Mouse (Mus musculus) small intestine, adult 10 weeks (tissue): ENCODE results near the gene Gtf2a2. TPM values are rescaled to one million over a fixed set of nuclear protein-coding genes. Genes with fewer than 3 reads are reported as not detected.

Experiments used
- polyA plus RNA-seq: library from polyadenylated mRNA; stranded (reverse); fragments of 350-450 nt; fragmentation: Illumina TruSeq; extraction: RNeasy Lipid Tissue Mini Kit (QIAGEN cat#74804); gene quantifications from one replicate; pipeline ENCODE4 v1.2.3, GENCODE M21; 2014; ENCODE audit warnings: low replicate concordance

Gene Gtf2a2
- polyA plus RNA-seq, result 356 TPM

DNA sequence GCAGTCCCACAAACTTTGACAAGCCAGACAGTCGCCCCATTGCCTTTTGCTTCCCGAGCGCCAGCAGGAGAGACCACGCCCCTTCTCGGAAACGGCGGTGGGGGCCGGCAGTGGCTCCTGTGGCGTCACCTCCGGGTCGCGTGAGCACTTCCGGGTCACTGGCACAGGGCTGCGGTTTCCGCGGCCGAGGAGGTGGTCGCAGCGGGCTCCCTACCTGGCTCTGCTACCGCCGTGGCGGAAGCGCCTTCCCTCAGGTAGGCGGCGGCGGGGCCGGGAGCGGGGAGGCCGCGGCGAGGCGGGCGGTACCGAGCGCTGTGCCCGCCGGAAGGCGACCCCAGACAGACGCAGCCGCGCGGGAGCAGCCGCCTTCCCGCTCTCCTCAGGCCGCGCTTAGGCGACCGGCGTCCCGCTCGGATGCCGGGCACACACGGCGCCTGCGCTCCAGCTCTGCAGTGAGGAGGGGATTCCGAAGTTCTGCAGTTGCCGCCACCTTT lies at the start of gene Gtf2a2:
Gene Gtf2a2 (plus strand): TSS at position 143 of the 494 bp plus-strand sequence.

DNA sequence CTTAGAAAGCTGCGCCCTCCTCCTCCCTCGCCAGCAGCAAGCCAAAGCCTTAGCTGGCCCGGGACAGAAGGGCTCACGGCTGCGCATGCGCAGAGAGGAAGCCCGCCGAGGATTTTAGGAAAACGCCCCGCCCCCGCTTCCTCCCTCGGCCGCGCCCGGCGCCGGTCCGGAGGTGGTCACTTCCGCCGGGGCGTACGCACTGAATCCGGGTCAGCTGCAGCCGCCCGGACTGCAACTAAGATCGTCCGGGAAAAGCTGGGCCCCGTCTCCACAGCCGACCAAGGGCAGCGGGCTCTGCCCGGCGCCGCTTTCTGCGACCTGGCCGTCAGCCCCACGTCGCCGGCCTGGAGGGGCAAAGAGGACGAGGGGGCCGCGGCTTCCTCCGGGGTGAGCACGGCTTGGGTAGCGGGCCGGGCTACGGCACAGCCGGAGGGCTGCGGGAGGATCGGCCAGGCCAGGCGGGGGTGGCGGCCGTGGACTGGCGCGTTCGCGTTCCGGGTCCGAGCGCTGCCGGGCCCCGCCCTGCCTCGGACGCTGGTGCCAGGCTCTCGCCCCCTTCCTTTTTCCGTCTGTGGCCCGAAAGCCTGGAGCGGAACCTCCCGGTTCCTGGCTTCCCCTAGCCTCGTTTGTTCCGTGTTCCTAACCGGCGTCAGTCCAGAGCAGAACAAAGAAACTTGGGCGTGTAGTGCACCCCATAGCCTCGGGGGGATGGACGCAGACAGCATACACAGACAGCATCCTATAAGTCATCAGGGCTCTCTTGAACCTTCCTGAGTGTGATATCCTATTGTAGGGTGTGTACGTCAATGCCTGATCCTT lies 22.8 kb upstream of the Gtf2a2 start, which contains the start of gene Bnip2:
Gene Bnip2 (plus strand): TSS at position 164 of the 819 bp plus-strand sequence.

DNA sequence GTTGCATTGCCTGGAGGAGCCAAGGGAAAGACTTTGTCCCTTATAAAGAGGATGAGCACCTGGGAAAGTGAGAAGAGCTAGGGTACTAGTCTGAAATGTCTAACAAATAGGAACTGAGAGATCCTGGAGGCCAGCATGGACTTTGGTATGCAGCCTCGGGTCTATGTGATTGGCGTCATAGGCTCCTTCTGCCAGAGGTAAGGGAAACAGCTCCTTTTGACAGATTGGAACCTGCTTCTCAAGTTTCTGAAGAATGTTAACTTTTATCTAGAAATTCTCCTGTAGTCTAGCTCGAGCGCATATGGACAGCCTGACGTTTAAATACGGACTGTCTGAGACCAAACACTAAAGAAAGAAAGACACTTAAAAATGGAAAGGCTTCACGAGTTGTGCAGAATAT lies 25.6 kb downstream of the Gtf2a2 start, which contains the start of gene Gcnt3:
Gene Gcnt3 (minus strand): TSS at position 101 of the 400 bp plus-strand sequence.

Other genes with a start within 250 kb of the Gtf2a2 start
- 67.1 TPM for gene Bnip2, start 23.1 kb upstream of the Gtf2a2 start, polyA plus RNA-seq
- 14.4 TPM for gene Gcnt3, start 25.5 kb downstream of the Gtf2a2 start, polyA plus RNA-seq
- 0.30 TPM for gene Fam81a, start 130.0 kb downstream of the Gtf2a2 start, polyA plus RNA-seq
- gene Myo1e, start 194.8 kb downstream of the Gtf2a2 start, polyA plus RNA-seq, result 19.4 TPM